Mouse (Mus musculus) Muller cell, postnatal 12 days (primary cell): ENCODE measurements around the gene Traf5.

Experiments
- DNase-seq: peaks from one replicate; pipeline ENCODE4 v3.0.0-alpha.2; 2015; ENCODE audit errors: inconsistent ontology term

Traf5 gene

GRCm38 (mm10) chr1:192091806-192092772 lies at the start of gene Traf5:
Gene Traf5 (minus strand): TSS chr1:192092559.
- peak; percentile 97 for DNase-seq

DNA sequence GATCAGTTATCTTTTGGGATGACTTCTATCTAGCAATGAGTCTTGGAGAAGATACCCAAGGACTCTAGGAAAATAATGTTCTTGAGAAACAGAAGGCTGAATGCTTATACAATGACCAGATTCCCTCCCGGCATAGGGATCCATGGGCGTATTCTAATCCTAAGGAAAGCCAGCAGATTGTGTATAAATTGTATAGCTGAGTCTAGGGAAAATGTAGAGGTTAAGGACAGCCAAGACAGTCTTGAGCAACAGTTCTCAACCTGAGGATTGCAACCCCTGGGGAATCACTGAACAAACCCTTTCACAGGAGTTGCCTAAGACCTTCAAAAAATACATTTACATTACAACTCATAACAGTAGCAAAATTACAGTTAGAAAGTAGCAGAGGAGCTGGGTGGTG lies 48.0 kb upstream of the Traf5 start:
- no peak for DNase-seq

DNA sequence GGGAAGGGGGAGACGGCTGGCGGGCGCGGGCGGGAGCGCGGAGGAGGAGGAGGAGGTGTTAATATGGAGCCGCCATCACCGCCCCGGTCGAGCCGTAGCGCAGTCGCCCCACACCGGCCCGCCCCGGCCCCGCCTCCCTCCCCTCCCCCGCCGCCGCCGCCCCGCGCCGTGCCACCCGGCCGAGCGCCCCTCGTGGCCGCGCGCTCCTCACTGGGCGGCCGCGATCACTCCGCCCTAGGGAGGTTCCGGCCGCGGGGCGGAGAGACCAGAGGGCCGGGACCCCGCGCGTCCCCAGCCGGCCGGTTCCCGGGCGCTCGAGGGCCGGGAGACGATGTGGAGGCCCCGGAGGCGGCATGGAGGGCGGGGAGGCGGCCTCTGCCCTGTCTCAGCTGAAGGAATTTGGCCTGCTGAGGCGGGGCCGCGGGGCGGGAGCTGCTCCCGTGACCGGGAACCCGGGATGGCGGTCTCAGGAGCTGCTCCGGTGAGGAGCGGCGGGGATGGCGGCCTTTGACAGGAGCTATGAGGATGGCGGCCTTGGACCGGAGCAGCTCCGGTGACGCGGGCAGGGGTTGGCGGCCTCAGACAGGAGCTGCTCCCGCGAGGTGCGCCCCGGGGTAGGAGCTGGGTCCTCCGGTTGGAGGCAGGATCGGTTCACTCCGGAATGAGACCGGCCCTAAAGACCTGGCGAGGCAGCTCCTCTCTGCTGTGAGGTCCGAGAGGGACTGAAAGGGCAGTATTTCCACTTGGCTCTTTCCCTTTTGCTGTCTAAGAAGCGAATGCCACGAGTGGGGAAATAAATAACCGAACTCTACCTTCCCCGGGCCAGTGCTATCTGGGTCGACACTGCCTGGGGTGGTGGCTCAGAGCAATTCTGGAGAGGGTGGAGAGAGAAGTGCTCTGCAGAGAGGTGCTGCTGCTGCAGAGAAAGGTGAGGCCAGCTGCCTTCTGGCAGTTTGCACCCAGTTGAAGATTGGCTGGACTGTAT lies 45.9 kb upstream of the Traf5 start, which contains the start of gene Rcor3:
Gene Rcor3 (minus strand): TSS at position 137 of the 985 bp plus-strand sequence.
- DNase-seq = peak; percentile 93

GRCm38 (mm10) chr1:192137291-192137925 lies 45.0 kb upstream of the Traf5 start:
- DNase-seq = peak; percentile 72

DNA sequence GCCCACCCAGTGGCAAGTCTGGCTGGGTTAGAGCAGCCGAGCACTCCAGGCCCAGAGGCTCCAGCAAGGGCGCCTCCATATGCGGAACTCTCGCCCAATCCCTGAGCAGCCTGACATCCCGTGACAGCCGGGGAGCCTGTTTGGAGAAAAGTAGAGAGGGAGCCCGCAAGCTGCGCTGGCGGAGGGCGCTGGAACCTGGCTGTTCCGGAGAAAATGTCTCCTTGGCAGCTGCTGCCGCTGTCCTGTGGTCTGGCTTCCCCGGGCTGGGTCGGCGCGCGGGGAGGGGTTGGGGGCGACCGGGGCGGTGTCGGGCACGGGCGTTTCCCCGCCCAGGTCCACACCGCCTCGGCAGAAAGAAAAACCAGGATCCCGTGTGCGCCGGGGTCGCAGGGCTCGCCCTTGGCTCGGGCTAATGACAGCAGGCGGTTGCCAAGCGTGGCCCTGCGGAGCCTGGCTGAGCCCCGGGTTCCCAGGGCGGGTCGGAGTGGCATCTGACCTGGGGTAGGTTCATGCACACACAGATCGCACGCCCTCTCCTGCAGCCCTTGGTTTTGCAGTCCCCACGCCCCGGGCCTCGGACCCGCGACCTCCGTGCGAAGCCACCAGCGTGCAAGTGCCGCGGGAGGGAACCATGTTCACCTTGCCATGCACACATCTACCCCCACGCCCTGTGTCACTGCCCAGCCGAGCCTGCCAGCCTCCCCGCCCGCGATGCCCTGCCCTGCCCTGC lies 44.4 kb upstream of the Traf5 start:
- peak; percentile 90 for DNase-seq

DNA sequence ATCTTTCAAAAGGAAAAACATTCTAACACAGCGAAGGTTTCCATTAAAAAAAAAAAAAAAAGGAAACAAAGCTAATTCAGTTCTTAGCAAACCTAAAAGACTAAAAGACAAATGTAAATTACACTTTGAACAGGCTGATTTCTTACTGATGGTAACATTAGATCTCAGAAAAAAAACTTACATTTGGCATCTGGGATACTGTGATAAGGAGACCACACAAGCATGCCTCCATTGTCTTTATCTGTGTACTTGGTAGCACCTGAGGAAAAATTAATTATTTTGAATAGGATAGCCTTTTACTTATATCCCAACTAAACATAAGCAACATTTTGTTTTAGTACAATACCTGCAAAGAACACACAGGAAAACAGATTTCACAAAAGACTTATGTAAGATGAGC lies 37.8 kb upstream of the Traf5 start:
- no peak for DNase-seq

DNA sequence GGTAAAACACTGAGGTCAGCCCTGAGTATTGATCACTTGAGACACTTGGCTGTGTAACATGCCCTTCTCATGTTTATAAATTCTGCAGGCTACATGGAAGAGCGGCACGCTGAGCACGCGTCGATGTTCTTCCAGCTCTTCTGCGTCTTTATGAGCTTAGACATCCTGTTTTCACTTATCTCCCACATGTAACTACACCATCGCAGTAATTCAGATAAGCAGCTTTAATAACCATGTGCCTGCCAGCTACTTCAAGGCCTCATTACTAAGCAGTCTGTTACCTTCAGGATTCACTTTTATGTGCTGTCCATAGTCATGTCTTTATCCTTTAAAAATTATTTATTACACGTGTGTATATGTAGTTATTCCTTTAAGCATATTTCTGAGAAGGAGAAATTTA lies 36.0 kb upstream of the Traf5 start:
- DNase-seq = no peak

GRCm38 (mm10) chr1:192125761-192126160 lies 33.4 kb upstream of the Traf5 start:
- no peak for DNase-seq

- no peak for DNase-seq
Observed at GRCm38 (mm10) chr1:192116262-192116661, 23.9 kb upstream of the Traf5 start.

DNA sequence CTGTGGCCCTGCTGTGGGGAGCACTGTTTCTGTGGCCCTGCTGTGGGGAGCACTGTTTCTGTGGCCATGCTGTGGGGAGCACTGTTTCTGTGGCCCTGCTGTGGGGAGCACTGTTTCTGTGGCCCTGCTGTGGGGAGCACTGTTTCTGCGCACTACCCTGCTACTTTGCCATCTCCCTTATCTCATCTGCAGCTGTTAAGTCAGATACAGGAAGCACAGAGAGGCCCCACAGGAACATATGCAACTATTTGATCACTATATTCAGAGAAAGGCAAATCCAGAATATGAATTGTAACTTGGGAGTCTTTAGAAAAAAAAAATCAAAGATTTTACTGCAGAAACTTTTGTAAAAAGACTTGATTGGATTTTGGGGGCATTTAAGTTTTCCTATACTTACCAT lies 23.0 kb upstream of the Traf5 start:
- no peak for DNase-seq

DNA sequence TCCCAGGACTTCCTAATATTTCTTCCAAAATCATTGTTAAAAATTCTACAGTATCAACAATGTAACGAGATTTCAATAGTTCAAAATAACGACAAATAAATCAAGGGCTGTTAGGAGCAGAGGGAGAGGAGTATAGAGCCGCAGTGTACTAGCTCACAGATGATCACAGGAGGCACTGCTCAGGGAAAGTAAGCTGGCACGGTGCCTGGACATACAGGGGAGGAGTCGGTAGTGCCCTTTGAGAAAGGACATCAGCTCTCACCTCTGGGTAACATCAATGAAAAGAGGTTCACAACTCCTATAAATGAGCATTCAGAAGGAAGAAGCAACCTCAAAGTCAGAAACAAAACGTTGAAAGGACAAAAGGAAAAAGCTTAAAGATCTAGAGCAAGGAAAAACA lies 16.8 kb upstream of the Traf5 start:
- DNase-seq = no peak

DNA sequence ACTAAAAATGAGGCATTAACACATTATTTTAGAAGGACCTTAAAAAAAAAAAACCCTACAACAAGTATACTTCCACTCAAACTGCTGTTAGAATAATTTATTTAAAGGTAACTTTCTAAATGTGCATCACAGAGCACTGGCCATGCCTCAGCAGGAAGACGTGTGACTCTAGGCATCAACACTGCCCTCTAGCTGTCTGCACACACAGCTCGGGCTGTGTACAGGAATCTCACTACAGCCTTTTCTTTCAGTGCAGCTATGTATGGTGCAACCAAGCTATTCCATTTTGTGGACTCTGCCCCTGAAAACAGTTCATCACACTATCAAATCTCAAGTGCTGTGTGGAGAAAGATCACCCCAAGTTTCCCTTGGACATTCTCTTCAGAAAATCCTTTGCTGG lies 15.0 kb upstream of the Traf5 start:
- DNase-seq = no peak

DNA sequence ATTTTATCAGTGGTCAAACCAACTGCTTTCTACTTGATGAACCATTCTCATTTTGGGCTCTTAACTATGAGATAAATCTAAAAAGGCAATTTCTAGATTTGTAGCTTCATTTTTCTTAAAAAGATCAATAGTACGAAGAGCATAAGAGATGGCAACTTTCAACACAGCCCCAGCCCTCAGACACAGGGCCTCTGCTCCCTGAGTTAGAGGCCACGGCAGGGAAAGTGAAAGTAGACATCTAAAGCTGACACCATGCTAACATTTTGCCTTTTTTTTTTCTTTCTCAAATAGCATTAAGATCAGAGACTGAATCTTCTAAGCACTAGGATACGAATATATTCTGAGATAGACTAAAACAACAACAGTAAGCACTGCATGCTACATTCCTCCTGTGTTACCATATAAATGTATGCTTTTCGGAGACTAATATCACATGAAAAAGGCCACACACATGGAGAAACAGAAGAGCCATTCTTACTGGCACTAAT lies 13.6 kb upstream of the Traf5 start:
- no peak for DNase-seq

GRCm38 (mm10) chr1:192104021-192104420 lies 11.7 kb upstream of the Traf5 start:
- no peak for DNase-seq

DNA sequence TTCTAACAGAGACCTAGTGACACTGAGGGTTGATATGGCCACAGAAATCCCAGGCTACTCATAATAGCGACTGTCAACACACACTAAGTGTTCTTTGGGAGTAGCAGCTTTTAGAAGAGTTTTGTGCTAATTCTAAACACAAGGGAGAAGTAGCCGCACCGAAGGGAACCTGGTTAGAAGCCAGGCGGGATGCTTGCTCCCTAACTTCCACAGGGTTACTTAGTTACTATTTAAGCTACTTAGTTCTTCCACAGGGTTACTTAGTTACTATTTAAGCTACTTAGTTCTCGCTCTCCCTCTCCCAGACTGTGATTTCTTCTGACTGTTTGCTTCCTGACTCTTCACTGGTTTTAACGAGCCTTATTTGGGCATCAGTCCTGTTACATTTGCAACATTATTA lies 10.8 kb upstream of the Traf5 start:
- DNase-seq = no peak

- DNase-seq = no peak
Observed at GRCm38 (mm10) chr1:192101359-192101758, 9.0 kb upstream of the Traf5 start.

DNA sequence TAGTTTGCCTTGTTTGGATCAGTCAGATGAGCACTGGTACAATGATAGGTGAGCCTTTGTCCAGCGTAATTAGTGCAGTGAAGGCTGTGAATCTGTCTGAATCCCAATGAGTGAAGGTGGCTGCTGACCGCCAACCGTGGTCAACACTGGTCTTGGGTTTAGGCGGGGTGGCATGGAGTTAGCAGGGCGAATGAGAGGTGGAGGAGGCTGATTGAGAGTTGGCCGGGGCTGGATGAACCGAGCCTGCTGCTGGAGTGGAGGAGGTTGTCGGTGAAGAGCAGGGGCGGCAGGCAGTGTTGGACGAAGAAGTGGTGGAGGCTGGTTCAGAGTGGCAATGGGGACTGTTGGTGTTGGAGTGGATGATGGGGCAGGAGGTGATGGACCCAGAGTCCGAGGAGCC lies 8.4 kb upstream of the Traf5 start:
- DNase-seq = no peak

DNA sequence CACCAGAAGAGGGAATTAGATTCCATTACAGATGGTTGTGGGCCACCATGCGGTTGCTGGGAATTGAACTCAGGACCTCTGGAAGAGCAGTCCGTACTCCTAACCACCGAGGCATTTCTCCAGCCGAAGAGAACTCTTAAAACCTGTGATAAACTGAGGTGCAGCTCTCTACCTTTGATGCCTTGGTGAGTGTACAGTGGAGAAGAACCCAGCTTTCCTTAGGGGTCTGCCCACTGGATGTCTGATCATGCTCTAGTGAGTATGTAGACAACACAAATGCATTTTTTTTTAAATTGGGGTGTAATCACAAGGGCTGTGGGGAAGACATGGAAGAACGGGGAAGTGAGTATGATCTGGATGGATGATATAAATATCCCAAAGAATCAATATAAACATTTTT lies 3.3 kb upstream of the Traf5 start:
- DNase-seq = no peak

- peak; percentile 46 for DNase-seq
Observed at GRCm38 (mm10) chr1:192094451-192095170, 2.3 kb upstream of the Traf5 start.
